Mouse (Mus musculus): ENCODE measurements around the gene Tox2.

Tox2 gene

GRCm38 (mm10) chr2:163331423-163331822, 128.5 kb downstream of the Tox2 start:
- no peak for DNase-seq

- DNase-seq = no peak
These were observed 129.6 kb downstream of the Tox2 start for GRCm38 (mm10) chr2:163332368-163333055.

- peak; percentile 73 for DNase-seq
These were observed 137.3 kb downstream of the Tox2 start for GRCm38 (mm10) chr2:163340263-163340662.

GRCm38 (mm10) chr2:163343671-163344070, 140.7 kb downstream of the Tox2 start:
- DNase-seq = peak; percentile 28

- peak; percentile 38 for DNase-seq
These were observed 142.2 kb downstream of the Tox2 start for GRCm38 (mm10) chr2:163344976-163345660.

- DNase-seq = no peak
These were observed 143.6 kb downstream of the Tox2 start for GRCm38 (mm10) chr2:163346497-163346896.

GRCm38 (mm10) chr2:163347517-163348184, 144.7 kb downstream of the Tox2 start:
- no peak for DNase-seq

GRCm38 (mm10) chr2:163348677-163349076, 145.8 kb downstream of the Tox2 start:
- DNase-seq = no peak

GRCm38 (mm10) chr2:163349411-163349810, 146.5 kb downstream of the Tox2 start:
- DNase-seq = peak; percentile 33

- DNase-seq = no peak
These were observed 147.5 kb downstream of the Tox2 start for GRCm38 (mm10) chr2:163350443-163350842.

- DNase-seq = peak; percentile 16
These were observed 150.8 kb downstream of the Tox2 start for GRCm38 (mm10) chr2:163353731-163354130.

- DNase-seq = no peak
These were observed 152.7 kb downstream of the Tox2 start for GRCm38 (mm10) chr2:163355666-163356065.

- DNase-seq = no peak
These were observed 153.4 kb downstream of the Tox2 start for GRCm38 (mm10) chr2:163356113-163356840.

GRCm38 (mm10) chr2:163358662-163359061, 155.7 kb downstream of the Tox2 start:
- DNase-seq = no peak

GRCm38 (mm10) chr2:163359253-163359652, 156.3 kb downstream of the Tox2 start:
- no peak for DNase-seq

GRCm38 (mm10) chr2:163360858-163361623, 158.1 kb downstream of the Tox2 start:
- DNase-seq = no peak

GRCm38 (mm10) chr2:163362940-163363921, 160.3 kb downstream of the Tox2 start:
- DNase-seq = peak; percentile 7

GRCm38 (mm10) chr2:163364785-163365541, 162.0 kb downstream of the Tox2 start:
- DNase-seq = peak; percentile 19

GRCm38 (mm10) chr2:163370175-163370574, 167.2 kb downstream of the Tox2 start:
- no peak for DNase-seq

GRCm38 (mm10) chr2:163372627-163373026, 169.7 kb downstream of the Tox2 start:
- DNase-seq = no peak
